Mouse (Mus musculus) cortical plate, adult 2 months (tissue): Measurements from ENCODE around the gene Apod.

Experiments used
- CTCF ChIP-seq: fragments of 200-500 bp; IDR thresholded peaks from 2 replicates; pipeline ENCODE4 v1.5.1; 2011; ENCODE audit warnings: mild to moderate bottlenecking, control low read depth, low read length; ENCODE audit not compliant: insufficient read depth; ENCODE audit errors: extremely low read depth
- POLR2A ChIP-seq: fragments of 200-500 bp; IDR thresholded peaks from 2 replicates; pipeline ENCODE4 v1.6.1; 2011; ENCODE audit warnings: mild to moderate bottlenecking, low read length, control low read depth; ENCODE audit not compliant: insufficient read depth; ENCODE audit errors: extremely low read depth

DNA sequence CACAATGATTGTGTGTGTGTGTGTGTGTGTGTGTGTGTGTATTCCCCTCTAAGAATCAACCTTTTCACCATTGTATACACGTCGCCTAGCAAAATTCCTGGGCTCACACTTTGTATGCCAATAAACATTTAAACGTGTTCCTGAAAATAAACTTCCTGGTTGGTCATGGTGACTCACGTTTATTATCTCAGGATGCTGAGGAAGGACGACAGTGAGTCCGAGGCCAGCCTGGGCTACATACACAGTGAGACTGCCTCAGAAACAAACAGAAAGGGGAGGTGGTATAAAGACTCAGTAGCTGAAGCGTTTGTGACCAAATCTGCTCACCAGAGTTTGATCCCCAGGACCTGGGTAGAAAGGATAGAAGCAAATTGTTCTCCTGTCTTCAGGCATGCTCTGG lies 67.2 kb downstream of the Apod start:
- no peak for TF ChIP-seq CTCF
- TF ChIP-seq POLR2A, result no peak
